In genomic region chr7:109984608-109985007, GRCm38 (mm10) we compare ENCODE assay signal across 8 mouse cellular contexts. TPM values are rescaled to one million over a fixed set of nuclear protein-coding genes. Genes with fewer than 3 reads are reported as not detected.
DNase-seq lines count a peak whose midpoint lies in the region; ATAC-seq and TF ChIP-seq lines count a peak whose summit lies in the region.
"Not testable (repeated sequence)": the region's sequence is repeated elsewhere in the genome, so short reads cannot be mapped to it uniquely, and the experiment has no call there.

No protein-coding gene starts in this region.

- TF ChIP-seq POLR2A in MEL (IDR thresholded peaks at IDR 0.05; ENCODE audit: control insufficient read depth in 1 of 2, insufficient read depth in 1 of 2, low read depth in 1 of 2, low read length in 2 of 2, poor library complexity in 1 of 2) = not testable (repeated sequence)

- H3K4me1 ChIP-seq in MEL (ENCODE audit: control insufficient read depth in 1 of 2, insufficient read depth in 2 of 2, low read length in 2 of 2); hindbrain, postnatal 0 days (ENCODE audit: insufficient read depth, low read length); limb, embryonic 12.5 days (replicated peaks); stomach, embryonic 14.5 days (ENCODE audit: control insufficient read depth, insufficient read depth, low read length): not testable (repeated sequence)
- H3K4me1 ChIP-seq in forebrain, embryonic 10.5 days = peaks cover 14% of the 10 kb centered on the region
- peaks cover 16% of the 10 kb centered on the region for H3K4me1 ChIP-seq in heart, embryonic 13.5 days
- H3K4me1 ChIP-seq in liver, postnatal 0 days (ENCODE audit: insufficient read depth) = peaks cover 11% of the 10 kb centered on the region
- peaks cover 22% of the 10 kb centered on the region for H3K4me1 ChIP-seq in midbrain, embryonic 15.5 days

- H3K36me3 ChIP-seq in MEL (ENCODE audit: control insufficient read depth in 1 of 2, insufficient read depth in 2 of 2, low read length in 2 of 2) = peaks cover 14 to 27% of the 10 kb centered on the region in 2 experiments; a peak in 3 of 4 replicates
- peaks cover 37% of the 10 kb centered on the region for H3K36me3 ChIP-seq in forebrain, embryonic 10.5 days (replicated peaks)
- H3K36me3 ChIP-seq in heart, embryonic 13.5 days = peaks cover 40% of the 10 kb centered on the region
- not testable (repeated sequence) for H3K36me3 ChIP-seq in hindbrain, postnatal 0 days (ENCODE audit: insufficient read depth, low read length)
- H3K36me3 ChIP-seq in limb, embryonic 12.5 days = peaks cover 37% of the 10 kb centered on the region
- H3K36me3 ChIP-seq in liver, postnatal 0 days (replicated peaks; ENCODE audit: insufficient read depth, low read length) = peaks cover 17% of the 10 kb centered on the region
- peaks cover 12% of the 10 kb centered on the region; the same call in 1 of the 2 replicates for H3K36me3 ChIP-seq in midbrain, embryonic 15.5 days (replicated peaks)
- peaks cover 21% of the 10 kb centered on the region for H3K36me3 ChIP-seq in stomach, embryonic 14.5 days (ENCODE audit: control insufficient read depth, insufficient read depth, low read length)

- DNase-seq in MEL (ENCODE audit: low read depth, low spot score); forebrain, embryonic 10.5 days (ENCODE audit: extremely low spot score, low spot score); hindbrain, postnatal 0 days (ENCODE audit: low spot score); liver, postnatal 0 days: not testable (repeated sequence)

- H3K27ac ChIP-seq in MEL (ENCODE audit: control insufficient read depth, low read depth, low read length); forebrain, embryonic 10.5 days; heart, embryonic 13.5 days (replicated peaks); hindbrain, postnatal 0 days; limb, embryonic 12.5 days; liver, postnatal 0 days (ENCODE audit: low read depth); midbrain, embryonic 15.5 days; stomach, embryonic 14.5 days (ENCODE audit: low read length): not testable (repeated sequence)

- not testable (repeated sequence) for ATAC-seq in heart, embryonic 13.5 days (ENCODE audit: extremely low read depth, insufficient number of reproducible peaks, low FRiP score, low TSS enrichment); hindbrain, postnatal 0 days; limb, embryonic 12.5 days (ENCODE audit: insufficient number of reproducible peaks, insufficient read depth, low FRiP score, low TSS enrichment, low read depth); liver, postnatal 0 days; midbrain, embryonic 15.5 days (replicated peaks); stomach, embryonic 14.5 days (ENCODE audit: insufficient number of reproducible peaks, insufficient read depth, low FRiP score, low read depth)

- not testable (repeated sequence) for TF ChIP-seq CTCF in MEL (IDR thresholded peaks at IDR 0.05 in 2 of 3, conservative IDR thresholded peaks at IDR 0.05 in 1 of 3; ENCODE audit: control insufficient read depth in 1 of 3, insufficient read depth in 1 of 3, low read depth in 2 of 3, low read length in 3 of 3, poor library complexity in 1 of 3, severe bottlenecking in 1 of 3); hindbrain, postnatal 0 days (IDR thresholded peaks at IDR 0.05; ENCODE audit: low read depth); liver, postnatal 0 days (IDR thresholded peaks at IDR 0.05; ENCODE audit: low read depth)

- 80% methylated on average over 5 of the region's 5 CpGs for WGBS in forebrain, embryonic 10.5 days
- WGBS in heart, embryonic 13.5 days = 80% methylated on average over 5 of the region's 5 CpGs
- 69% methylated on average over 5 of the region's 5 CpGs for WGBS in hindbrain, postnatal 0 days
- 76% methylated on average over 5 of the region's 5 CpGs for WGBS in limb, embryonic 12.5 days
- WGBS in liver, postnatal 0 days (ENCODE audit: insufficient replicate concordance) = 72% methylated on average over 5 of the region's 5 CpGs
- 61% methylated on average over 5 of the region's 5 CpGs for WGBS in midbrain, embryonic 15.5 days
- 73% methylated on average over 5 of the region's 5 CpGs for WGBS in stomach, embryonic 14.5 days

- not testable (repeated sequence) for H3K9ac ChIP-seq in MEL (ENCODE audit: control insufficient read depth, low read depth, low read length, poor library complexity, severe bottlenecking); hindbrain, postnatal 0 days (replicated peaks; ENCODE audit: low read length); limb, embryonic 12.5 days (replicated peaks); liver, postnatal 0 days (replicated peaks); midbrain, embryonic 15.5 days; stomach, embryonic 14.5 days (replicated peaks; ENCODE audit: low read depth, low read length)
- H3K9ac ChIP-seq in heart, embryonic 13.5 days = peak overlapping the region; percentile 84; the same call in 1 of the 2 replicates

- TF ChIP-seq RAD21 in MEL (IDR thresholded peaks at IDR 0.05; ENCODE audit: low read depth, low read length) = not testable (repeated sequence)

- H3K79me2 ChIP-seq in MEL (ENCODE audit: control insufficient read depth, insufficient read depth, low read length, poor library complexity) = peaks cover 16% of the 10 kb centered on the region

- not testable (repeated sequence) for TF ChIP-seq EP300 in MEL (IDR thresholded peaks at IDR 0.05; ENCODE audit: low read depth in 1 of 2, low read length in 2 of 2); liver, postnatal 0 days (IDR thresholded peaks at IDR 0.05; ENCODE audit: low read depth)

- peak overlapping the region; percentile 72 for H3K4me2 ChIP-seq in heart, embryonic 13.5 days
- peak overlapping the region; percentile 71; the same call in 1 of the 2 replicates for H3K4me2 ChIP-seq in hindbrain, postnatal 0 days (ENCODE audit: low read depth, low read length)
- H3K4me2 ChIP-seq in limb, embryonic 12.5 days = peak overlapping the region; percentile 82
- H3K4me2 ChIP-seq in liver, postnatal 0 days (ENCODE audit: low read depth, low read length) = peak overlapping the region; percentile 75; the same call in 1 of the 2 replicates
- H3K4me2 ChIP-seq in midbrain, embryonic 15.5 days = peak overlapping the region; percentile 63; the same call in 1 of the 2 replicates
- H3K4me2 ChIP-seq in stomach, embryonic 14.5 days (replicated peaks; ENCODE audit: low read depth, low read length) = peak overlapping the region; percentile 72; the same call in 1 of the 2 replicates

- H3K9me3 ChIP-seq in MEL (replicated peaks; ENCODE audit: insufficient read depth, low read length); forebrain, embryonic 10.5 days; heart, embryonic 13.5 days; hindbrain, postnatal 0 days (ENCODE audit: low read length); limb, embryonic 12.5 days; liver, postnatal 0 days (ENCODE audit: low read length); midbrain, embryonic 15.5 days; stomach, embryonic 14.5 days (ENCODE audit: control insufficient read depth, low read depth, low read length): not testable (repeated sequence)

- H3K27me3 ChIP-seq in MEL (ENCODE audit: control insufficient read depth in 1 of 2, insufficient read depth in 2 of 2, low read length in 2 of 2); forebrain, embryonic 10.5 days (ENCODE audit: poor library complexity, severe bottlenecking); heart, embryonic 13.5 days (replicated peaks); hindbrain, postnatal 0 days (ENCODE audit: insufficient read depth, low read length); limb, embryonic 12.5 days; liver, postnatal 0 days (ENCODE audit: insufficient read depth, low read length); midbrain, embryonic 15.5 days (replicated peaks); stomach, embryonic 14.5 days (ENCODE audit: control insufficient read depth, insufficient read depth, low read length): not testable (repeated sequence)

- H3K4me3 ChIP-seq in MEL (ENCODE audit: control insufficient read depth in 1 of 2, insufficient read depth in 1 of 2, low read depth in 2 of 2, low read length in 2 of 2); hindbrain, postnatal 0 days (ENCODE audit: low read length); midbrain, embryonic 15.5 days; stomach, embryonic 14.5 days (ENCODE audit: low read depth, low read length): not testable (repeated sequence)
- peak overlapping the region; percentile 79; the same call in 1 of the 2 replicates for H3K4me3 ChIP-seq in forebrain, embryonic 10.5 days
- peak overlapping the region; percentile 64 for H3K4me3 ChIP-seq in heart, embryonic 13.5 days
- peak overlapping the region; percentile 55; the same call in 1 of the 2 replicates for H3K4me3 ChIP-seq in limb, embryonic 12.5 days (replicated peaks)
- H3K4me3 ChIP-seq in liver, postnatal 0 days (ENCODE audit: low read depth, low read length) = 0 out of 2 replicates have a peak overlapping the region, but pooled peaks have one; percentile 62

RNA-seq across cellular contexts. Expression of gene Tmem41b, which starts 2.1 kb away (rescaled TPM):
- 80.6 and 86.9 TPM in 2 replicates for total RNA-seq in MEL (2012; rRNA removed)
- 10 to 100 TPM in 1 of 2 experiments, not detected in 1; 45.9 TPM for polyA plus RNA-seq in MEL (2012; ENCODE audit: insufficient read depth in 1 of 2, insufficient read length in 2 of 2, low read depth in 1 of 2, low replicate concordance in 2 of 2, missing spikeins in 1 of 2)
- 66.1 and 71.6 TPM in 2 replicates for polyA plus RNA-seq in forebrain, embryonic 10.5 days (2016; fragmentation: Nextera tagmentation; extraction: Ambion mirVana)
- polyA plus RNA-seq in heart, embryonic 13.5 days (2015; fragmentation: Nextera tagmentation; extraction: Ambion mirVana) = 42.6 and 47.7 TPM in 2 replicates
- total RNA-seq in hindbrain, postnatal 0 days (2014; rRNA removed) = 56.9 and 59.0 TPM in 2 replicates
- 58.7 and 59.6 TPM in 2 replicates for polyA plus RNA-seq in hindbrain, postnatal 0 days (2015; fragmentation: Nextera tagmentation; extraction: Ambion mirVana)
- polyA plus RNA-seq in limb, embryonic 12.5 days (2016; fragmentation: Nextera tagmentation; extraction: Ambion mirVana) = 78.0 and 79.5 TPM in 2 replicates
- 26.9 and 27.7 TPM in 2 replicates for polyA plus RNA-seq in liver, postnatal 0 days (2015; fragmentation: Nextera tagmentation; extraction: Ambion mirVana)
- polyA plus RNA-seq in midbrain, embryonic 15.5 days (2015; fragmentation: Nextera tagmentation; extraction: Ambion mirVana) = 58.1 and 63.1 TPM in 2 replicates
- 70.8 and 75.7 TPM in 2 replicates for polyA plus RNA-seq in stomach, embryonic 14.5 days (2014; fragmentation: Nextera tagmentation; extraction: Ambion mirVana)

RNA-seq across cellular contexts. Expression of gene Dennd5a, which starts 24.3 kb away (rescaled TPM):
- 33.1 and 40.5 TPM in 2 replicates for total RNA-seq in MEL (2012; rRNA removed)
- 10 to 100 TPM; 64.4 to 78.8 TPM for polyA plus RNA-seq in MEL (2012; ENCODE audit: insufficient read depth in 1 of 2, insufficient read length in 2 of 2, low read depth in 1 of 2, low replicate concordance in 2 of 2, missing spikeins in 1 of 2)
- polyA plus RNA-seq in forebrain, embryonic 10.5 days (2016; fragmentation: Nextera tagmentation; extraction: Ambion mirVana) = 29.4 and 29.7 TPM in 2 replicates
- polyA plus RNA-seq in heart, embryonic 13.5 days (2015; fragmentation: Nextera tagmentation; extraction: Ambion mirVana) = 30.0 and 34.9 TPM in 2 replicates
- total RNA-seq in hindbrain, postnatal 0 days (2014; rRNA removed) = 174 and 191 TPM in 2 replicates
- polyA plus RNA-seq in hindbrain, postnatal 0 days (2015; fragmentation: Nextera tagmentation; extraction: Ambion mirVana) = 29.3 and 32.4 TPM in 2 replicates
- polyA plus RNA-seq in limb, embryonic 12.5 days (2016; fragmentation: Nextera tagmentation; extraction: Ambion mirVana) = 40.7 and 48.4 TPM in 2 replicates
- 8.0 and 8.9 TPM in 2 replicates for polyA plus RNA-seq in liver, postnatal 0 days (2015; fragmentation: Nextera tagmentation; extraction: Ambion mirVana)
- polyA plus RNA-seq in midbrain, embryonic 15.5 days (2015; fragmentation: Nextera tagmentation; extraction: Ambion mirVana) = 41.7 and 46.2 TPM in 2 replicates
- polyA plus RNA-seq in stomach, embryonic 14.5 days (2014; fragmentation: Nextera tagmentation; extraction: Ambion mirVana) = 51.3 and 52.4 TPM in 2 replicates

RNA-seq across cellular contexts. Expression of gene Ipo7, which starts 33.5 kb away (rescaled TPM):
- 139 and 145 TPM in 2 replicates for total RNA-seq in MEL (2012; rRNA removed)
- polyA plus RNA-seq in MEL (2012; ENCODE audit: insufficient read depth in 1 of 2, insufficient read length in 2 of 2, low read depth in 1 of 2, low replicate concordance in 2 of 2, missing spikeins in 1 of 2) = 100 to 1,000 TPM; 111 to 172 TPM
- 62.7 and 65.9 TPM in 2 replicates for polyA plus RNA-seq in forebrain, embryonic 10.5 days (2016; fragmentation: Nextera tagmentation; extraction: Ambion mirVana)
- polyA plus RNA-seq in heart, embryonic 13.5 days (2015; fragmentation: Nextera tagmentation; extraction: Ambion mirVana) = 32.9 and 34.5 TPM in 2 replicates
- 75.4 and 87.0 TPM in 2 replicates for total RNA-seq in hindbrain, postnatal 0 days (2014; rRNA removed)
- 27.7 and 28.0 TPM in 2 replicates for polyA plus RNA-seq in hindbrain, postnatal 0 days (2015; fragmentation: Nextera tagmentation; extraction: Ambion mirVana)
- 44.2 and 46.5 TPM in 2 replicates for polyA plus RNA-seq in limb, embryonic 12.5 days (2016; fragmentation: Nextera tagmentation; extraction: Ambion mirVana)
- 10.7 and 11.9 TPM in 2 replicates for polyA plus RNA-seq in liver, postnatal 0 days (2015; fragmentation: Nextera tagmentation; extraction: Ambion mirVana)
- 40.3 and 43.1 TPM in 2 replicates for polyA plus RNA-seq in midbrain, embryonic 15.5 days (2015; fragmentation: Nextera tagmentation; extraction: Ambion mirVana)
- polyA plus RNA-seq in stomach, embryonic 14.5 days (2014; fragmentation: Nextera tagmentation; extraction: Ambion mirVana) = 19.7 and 20.4 TPM in 2 replicates
